Mouse (Mus musculus): Measurements from ENCODE around the gene Akirin1.

Gene Akirin1

DNA sequence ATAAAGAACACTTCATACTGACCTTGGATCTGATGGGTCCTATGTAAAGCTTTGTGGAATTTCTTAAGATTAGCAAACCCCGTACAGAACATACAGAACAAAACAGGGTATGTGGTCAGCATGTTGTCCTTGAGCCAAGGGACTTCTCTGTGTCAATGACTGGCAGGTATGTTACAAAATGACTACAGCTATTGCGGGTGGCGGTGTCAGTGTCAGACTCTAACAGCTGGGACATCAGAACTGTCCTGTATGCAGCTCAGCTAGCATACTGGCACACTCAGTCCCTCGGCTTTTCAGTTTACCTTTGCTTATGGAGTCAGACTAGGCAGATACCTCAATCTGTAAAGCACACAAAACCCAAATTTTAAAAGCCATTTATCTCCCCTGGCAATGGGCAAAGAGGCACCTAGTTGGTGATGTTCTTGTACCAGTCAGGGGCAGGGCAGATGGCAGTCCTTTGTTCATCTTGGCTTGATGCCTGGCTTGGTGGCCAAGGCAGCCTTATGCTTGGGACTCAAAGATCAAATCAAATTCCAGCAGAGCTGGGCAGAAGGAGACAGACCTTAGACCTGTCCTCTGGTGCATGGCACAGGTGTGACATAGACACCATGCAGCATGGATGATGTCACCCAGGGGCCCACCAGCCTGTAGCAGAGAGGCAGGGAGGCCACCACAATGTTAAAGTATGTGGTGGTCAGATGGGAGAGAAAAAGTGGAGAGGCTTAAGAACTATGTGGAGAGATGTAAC, 17.8 kb downstream of the Akirin1 start:
- in situ Hi-C loops (cut with MboI; ENCODE audit: unreplicated experiment in 2 of 2), result loop anchor here in 1 of 2 experiments (25.0 kb wide), 1 partner anchor 955 kb away; the partner anchor contains the start of gene Utp11

DNA sequence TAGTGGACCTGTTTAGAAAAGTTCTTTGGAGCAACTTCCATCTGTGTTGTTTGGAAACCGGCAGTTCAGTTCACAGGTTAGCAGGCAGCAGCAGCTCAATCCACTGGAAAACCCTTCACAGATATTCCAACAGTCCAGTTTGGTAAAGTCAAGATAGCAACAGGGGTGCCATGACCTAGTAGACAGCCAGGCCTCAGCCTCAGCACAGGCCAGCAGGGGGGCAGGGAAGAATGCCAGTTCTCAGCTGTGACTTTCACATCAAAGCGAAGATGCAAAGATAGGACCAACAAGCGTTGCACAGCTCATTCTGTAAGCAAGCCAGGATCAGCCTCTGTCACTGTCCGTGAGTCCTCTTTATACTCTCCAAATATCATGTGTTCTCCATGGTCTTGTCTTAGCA, 28.4 kb downstream of the Akirin1 start:
- in situ Hi-C loops (cut with MboI; ENCODE audit: unreplicated experiment in 2 of 2), result no loop called here

DNA sequence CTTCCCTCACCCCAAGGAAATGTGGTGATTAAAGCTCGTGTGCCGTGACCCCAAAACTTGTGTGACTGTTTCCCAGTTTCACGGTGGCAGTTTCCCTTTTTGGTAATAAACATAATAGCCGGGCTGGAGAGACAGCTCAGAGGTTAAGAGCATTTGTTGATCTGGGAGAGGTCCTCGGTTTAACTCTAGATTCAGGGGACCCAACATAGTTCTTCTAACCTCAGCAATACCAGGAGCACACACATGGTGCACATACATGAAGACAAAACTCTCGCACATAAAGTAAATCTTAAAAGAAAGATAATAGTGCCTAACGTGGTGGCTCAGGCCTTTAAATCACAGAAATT, 31.7 kb downstream of the Akirin1 start:
- in situ Hi-C loops (cut with MboI; ENCODE audit: unreplicated experiment in 2 of 2), result no loop called here

DNA sequence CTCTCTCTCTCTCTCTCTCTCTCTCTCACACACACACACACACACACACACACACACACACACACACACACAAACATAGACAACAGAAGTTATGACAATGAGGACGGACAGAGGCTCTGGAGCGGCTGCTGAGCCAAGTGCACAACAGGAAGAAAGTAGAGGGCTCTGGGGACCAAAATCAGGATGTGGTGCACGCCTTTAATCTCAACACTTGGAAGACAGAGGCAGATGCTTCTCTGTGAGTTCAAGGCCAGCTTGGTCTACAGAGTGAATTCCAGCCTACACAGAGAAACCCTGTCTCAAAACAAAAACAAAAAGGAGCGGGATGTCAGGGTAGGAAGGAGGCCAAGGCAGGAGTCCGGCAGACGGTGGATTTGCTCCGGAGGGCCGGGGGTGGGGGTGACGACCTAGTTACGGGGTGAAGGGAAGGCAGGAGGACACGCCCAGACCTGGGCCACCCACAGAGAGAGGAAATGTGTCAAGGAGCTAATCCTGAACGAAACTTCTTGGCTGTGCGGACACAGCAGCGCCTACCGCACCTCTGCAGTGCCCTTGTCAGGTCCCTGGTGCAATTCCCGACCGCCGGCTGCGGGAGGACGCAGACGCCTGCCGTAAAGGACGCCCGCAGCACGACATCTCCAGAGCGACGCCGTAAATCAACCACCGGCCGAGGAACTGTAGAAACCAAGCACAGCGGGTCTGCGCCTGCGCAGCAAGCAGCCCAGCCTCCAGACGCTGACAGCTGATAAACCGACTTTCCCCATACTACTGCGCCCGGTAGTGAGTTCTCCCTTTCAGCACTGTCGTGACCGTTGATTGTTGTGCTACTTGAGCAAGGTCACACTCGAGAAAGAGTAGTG, 32.3 kb downstream of the Akirin1 start, which contains the start of gene Ndufs5:
TSS of gene Ndufs5 (minus strand) at position 629 of the 860 bp plus-strand sequence.
- in situ Hi-C loops (cut with MboI; ENCODE audit: unreplicated experiment in 2 of 2), result no loop called here

DNA sequence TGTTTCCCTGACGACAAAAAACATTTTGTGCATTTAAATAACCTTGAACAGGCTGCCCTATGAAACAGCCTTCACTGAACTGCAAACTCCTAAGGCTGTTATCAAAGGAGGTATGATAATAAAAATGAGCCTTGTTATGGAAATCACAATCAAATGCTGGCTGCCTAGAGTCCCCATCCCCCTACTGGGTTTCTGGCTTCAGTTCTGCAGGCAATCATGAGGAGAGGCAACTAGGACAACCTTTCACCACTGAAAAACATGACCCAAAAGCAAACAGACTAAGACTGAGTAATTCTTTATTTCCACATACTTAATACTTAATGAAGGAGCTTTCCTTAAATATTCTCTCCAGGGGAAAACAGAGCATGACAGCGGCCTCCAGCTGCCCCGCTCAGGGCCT, 37.7 kb downstream of the Akirin1 start:
- in situ Hi-C loops (cut with MboI; ENCODE audit: unreplicated experiment in 2 of 2), result no loop called here

DNA sequence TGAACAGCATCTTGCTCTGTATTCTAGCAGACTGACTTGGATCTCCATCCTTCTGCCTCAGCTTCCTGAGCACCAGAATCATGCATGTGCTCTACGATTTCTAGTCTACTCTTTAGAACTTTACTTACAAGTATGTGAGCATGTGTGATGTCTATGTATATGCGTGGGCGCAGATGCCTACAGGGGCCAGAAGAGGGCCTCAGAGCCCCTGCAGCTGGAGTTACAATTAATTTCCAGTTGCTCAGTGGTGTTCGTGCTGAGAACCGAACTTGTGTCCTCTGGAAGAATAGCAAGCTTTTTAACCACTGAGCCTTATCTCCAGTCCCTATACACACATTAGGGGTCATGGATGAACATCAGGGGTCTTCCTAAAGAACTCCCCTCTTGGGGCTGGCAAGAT, 42.8 kb downstream of the Akirin1 start:
- in situ Hi-C loops (cut with MboI; ENCODE audit: unreplicated experiment in 2 of 2), result no loop called here

DNA sequence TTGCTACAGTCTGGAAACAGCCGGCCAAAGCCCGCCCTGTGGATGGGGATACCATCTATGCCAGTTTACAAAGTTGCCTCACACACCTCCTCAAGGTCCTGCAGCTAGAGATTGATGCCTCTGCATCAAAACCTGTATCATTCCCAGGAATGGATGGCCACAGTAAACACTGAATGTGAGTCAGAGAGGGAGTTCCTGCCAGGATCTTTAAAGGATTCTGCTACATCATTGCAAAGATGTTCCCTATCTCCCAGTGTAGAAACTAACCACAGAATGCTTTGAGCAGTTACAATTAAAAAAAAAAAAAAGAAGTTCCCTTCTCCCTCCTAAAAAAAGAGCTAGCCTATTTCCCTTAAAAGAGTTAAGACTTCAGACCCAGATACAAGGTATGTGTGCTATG, 44.8 kb downstream of the Akirin1 start:
- in situ Hi-C loops (cut with MboI; ENCODE audit: unreplicated experiment in 2 of 2), result no loop called here

DNA sequence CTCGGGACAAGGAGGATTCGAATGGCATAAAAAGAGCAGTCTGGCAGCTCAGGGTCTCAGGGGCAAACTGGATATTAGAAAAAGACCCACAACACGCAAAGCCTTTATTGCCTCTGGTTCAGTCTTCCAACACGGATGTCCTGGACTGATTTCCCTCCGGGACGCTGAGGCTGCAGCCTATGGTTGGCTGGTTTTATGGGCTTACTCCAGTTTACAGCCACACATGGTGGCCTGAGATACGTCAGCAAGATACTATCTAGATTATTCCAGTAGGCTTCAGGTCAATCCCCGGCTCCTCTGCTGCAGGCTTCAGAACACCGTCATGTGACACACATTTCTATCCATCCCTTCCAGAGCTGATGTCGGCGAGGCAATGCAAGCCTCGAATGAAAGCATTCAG, 56.8 kb downstream of the Akirin1 start:
- in situ Hi-C loops (cut with MboI; ENCODE audit: unreplicated experiment in 2 of 2), result no loop called here

DNA sequence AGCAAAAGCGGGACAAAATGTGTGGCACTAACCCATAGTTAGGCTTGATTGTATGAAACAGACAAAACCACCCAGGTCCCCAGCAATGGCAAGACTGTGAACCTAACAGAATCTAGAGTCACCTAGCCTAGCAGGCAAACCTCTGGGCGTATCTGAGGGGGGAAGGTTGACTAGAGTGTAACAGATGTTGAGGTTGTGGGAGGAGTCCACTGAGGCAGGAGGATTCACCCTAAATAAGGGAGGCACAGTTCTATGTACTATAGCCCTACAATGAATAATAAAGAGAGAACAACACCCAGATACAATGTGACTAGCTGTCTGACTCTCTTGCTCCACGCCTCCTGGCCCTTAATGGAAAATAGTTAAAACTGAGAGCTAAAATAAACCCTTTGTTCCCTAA, 58.1 kb downstream of the Akirin1 start:
- in situ Hi-C loops (cut with MboI; ENCODE audit: unreplicated experiment in 2 of 2), result no loop called here

DNA sequence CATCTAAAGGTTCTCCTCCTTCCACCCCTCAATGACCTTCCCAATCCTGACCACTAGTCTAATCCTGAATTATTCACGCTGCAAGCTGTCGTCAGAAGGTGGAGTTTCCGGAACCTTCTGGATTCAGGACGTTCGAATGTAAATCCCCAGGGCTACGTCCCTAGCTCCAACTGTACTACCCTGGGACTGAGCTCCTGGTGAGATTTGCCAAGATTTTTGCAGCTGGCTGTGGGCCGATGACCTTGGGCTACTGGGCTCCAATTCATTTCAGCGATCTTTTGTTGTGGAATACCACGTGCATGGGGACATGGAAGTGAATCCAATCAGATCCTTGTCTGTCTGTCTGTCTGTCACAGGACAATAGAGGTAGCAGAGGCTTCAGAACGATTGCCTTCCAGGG, 59.8 kb downstream of the Akirin1 start:
- in situ Hi-C loops (cut with MboI; ENCODE audit: unreplicated experiment in 2 of 2), result no loop called here

DNA sequence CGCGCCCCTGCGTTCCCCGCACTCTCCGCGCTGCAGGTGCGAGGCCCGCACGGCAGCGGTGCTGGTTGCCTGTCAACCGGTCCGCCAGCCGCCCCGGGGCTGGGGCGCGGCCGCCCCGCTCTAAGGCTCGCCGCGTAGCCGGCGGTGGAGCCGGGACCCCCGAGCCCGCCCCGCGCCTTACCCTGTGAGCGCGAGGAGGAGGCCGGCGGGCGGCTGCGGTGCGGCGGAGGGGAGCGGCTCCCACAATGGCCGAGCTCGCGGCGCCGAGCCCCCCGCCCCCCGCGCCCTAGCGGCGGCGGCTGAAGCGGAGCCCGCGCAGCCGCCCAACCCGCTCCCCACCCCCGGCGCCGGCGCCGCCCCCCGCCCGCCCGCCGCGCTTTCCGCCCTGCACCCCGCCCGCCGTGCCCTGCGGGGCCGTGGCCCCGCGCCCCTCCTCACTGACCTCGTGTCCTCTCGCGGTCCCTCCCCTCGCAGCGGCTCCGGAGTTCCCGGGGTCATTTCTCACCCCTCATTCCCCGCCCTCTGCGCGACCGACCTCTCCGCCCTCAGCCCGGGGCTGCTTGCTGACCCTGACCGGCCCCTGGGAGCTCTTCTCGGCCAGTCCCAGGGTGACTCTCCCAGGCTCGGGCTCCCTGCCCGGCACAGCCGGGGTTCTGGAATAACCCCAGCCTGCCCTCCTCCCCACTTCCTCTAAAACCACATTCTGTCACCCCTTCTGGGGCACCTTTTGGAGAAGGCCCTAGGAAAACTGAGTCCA, 62.9 kb downstream of the Akirin1 start:
- in situ Hi-C loops (cut with MboI; ENCODE audit: unreplicated experiment in 2 of 2), result no loop called here

DNA sequence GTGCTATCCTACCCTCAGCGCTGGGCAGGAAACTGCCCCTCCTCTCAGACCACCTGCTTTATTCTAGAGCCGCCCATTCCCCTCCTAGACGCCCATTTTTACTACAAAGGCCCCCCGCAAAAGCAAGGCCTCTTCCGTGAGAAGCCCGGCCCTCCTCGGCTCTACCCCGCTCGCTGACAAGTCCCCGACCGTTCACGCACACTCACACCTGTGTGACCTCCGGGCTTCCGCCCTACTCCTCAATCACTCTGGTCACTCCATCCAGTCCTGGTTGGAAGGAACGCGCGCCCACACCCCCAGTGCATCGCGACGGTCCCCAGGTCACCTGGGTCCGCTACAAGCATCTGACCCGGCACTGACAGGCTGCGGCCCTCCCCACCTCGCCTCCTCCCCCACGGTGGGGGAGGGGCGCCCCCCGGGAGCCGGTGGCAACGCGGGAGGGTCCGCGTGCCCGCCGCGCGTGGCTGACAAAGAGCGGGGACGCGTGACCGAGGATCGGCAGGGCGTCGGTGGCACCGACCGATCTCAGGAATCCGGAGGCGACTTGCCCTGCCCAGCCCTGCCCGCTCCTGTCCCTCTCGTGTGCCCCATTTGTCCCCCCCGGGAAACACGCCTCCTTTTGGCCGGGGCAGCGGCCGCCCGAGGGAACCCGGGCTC, 63.6 kb downstream of the Akirin1 start:
- in situ Hi-C loops (cut with MboI; ENCODE audit: unreplicated experiment in 2 of 2), result no loop called here

DNA sequence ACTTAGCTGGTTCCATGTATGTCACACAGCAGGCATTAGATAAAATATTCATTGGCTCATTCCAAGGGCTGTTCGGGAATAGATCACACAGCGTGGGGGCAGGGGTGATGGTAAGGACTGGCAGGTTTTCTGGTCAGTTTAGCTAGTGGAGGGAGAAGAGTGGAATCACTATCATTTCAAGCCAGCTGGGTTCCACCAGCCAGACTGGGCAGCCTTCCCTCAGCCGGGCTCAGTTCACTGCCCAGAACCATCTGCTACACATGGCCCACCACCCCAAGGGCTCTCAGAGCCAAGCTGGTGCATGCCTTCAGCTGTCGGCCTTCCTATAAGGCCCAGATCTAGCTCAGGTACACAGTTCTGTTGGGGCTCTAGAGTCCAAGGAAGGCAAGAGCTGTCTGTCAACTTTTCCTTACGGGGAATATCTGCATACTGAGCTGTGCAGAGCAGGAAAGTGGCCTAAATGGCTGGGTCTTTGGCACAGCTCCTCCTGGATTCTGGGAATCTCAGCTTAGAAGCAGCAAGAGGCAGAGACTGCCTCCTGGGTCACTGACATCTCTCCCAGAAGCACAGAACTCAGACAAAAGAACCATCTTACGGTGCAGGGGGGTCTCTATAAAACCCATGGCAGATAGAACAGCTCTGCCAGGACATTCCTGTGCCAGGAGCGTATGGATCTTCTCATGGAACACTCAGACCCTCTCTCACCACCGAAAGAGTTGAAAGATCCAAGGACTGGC, 64.5 kb downstream of the Akirin1 start:
- in situ Hi-C loops (cut with MboI; ENCODE audit: unreplicated experiment in 2 of 2), result no loop called here

DNA sequence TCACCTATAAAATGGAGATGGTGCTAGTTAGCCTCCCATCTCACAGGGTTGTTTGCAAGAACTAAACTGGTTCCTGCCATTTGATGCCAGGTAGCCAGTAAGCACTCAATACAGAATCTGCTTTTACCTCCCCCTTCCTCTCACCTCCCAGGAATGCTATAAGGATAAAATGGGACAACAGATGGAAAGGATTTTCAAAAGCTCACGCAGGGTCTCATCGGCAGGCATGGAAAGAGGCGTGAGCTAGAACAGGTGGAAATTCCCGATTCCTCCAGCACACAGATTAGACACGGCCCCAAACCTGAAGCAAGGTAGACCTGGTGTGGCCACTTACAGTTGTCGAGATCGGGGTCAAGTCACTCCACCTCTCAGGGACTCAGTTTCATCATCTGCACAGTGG, 65.1 kb downstream of the Akirin1 start:
- in situ Hi-C loops (cut with MboI; ENCODE audit: unreplicated experiment in 2 of 2), result no loop called here
